Mouse (Mus musculus) yolk sac, embryonic 10.5 days (tissue): ENCODE data around the gene Ap3b1.

ENCODE experiments used
- DNase-seq: peaks from one replicate; pipeline ENCODE4 v3.0.0-alpha.2; 2017; ENCODE audit warnings: low spot score

Ap3b1 gene

DNA sequence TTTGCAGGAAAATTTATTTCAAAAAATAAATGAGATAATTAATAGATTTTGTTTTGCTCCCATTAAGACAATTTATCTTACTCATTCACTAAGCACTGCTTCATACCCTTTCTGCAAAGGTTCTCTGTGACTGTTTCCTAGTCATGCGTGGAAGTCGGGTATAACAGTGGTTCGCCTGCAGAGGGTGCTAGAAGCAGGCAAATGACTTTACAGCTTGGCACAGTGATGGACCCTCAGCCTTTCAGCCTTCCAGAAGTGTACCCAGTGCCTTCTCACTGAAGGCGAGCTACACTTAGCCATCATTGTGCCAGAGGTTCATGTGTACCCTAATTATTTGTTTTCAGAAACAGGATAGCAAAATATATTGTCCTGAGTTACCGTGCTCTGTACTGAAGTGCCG is 92.5 kb downstream of the Ap3b1 start:
- DNase-seq: no peak

DNA sequence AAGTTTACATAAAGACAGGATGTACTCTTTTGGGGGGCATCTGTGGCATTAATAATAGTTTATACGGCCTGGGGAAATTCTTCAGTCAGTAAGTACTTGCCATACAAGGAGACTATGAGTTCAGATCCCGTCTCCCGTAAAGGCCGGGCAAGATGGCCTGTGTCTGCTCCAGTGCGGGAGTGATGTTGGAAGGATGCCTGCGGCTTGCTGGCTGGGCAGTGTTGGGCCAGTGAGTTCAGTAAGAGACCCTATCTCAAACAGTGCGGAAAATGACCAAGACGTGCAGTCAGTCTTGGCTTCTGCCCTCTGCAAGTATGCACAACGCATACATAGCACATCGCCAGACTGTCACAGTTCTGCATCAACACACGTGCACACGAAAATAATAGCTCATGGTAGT is 95.4 kb downstream of the Ap3b1 start:
- DNase-seq: no peak

DNA sequence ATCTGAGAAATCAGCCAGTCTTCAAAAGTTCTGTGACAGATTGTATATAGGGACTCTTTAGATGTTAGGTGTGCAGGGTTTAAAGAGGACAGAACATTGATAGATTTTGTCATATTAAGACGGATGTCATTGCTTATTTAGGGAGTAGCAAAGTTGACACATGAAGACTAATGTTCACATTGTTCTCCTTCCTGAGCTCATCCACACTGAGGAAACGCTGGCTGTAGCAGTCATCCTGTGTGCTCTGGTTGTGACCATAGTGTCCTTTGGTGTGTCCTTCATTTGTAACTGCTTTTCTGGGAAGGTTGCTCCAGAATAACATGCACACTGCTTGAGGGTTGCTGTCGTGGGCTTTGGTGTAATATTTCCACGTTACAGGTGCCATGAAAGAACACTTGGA is 100.4 kb downstream of the Ap3b1 start:
- DNase-seq: no peak

DNA sequence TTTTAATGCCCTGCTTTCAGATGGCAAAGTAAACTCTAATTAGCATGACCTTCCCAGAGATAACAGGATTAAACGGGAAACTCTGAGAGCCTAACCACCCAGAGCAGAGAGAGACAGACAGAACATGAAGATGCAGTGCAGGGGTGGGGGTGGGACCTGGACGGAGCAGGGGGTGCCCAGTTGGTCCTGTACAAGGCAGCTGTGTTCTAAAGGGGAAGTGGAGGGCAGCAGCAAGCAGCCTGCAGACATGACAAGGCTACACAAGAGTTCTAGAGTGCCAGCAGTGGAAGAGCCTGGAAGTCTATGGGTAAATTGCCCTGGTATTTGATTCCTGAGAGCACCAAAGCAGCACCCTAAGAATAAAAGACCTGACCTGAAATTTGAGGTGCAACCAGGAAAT is 105.5 kb downstream of the Ap3b1 start:
- no peak for DNase-seq

DNA sequence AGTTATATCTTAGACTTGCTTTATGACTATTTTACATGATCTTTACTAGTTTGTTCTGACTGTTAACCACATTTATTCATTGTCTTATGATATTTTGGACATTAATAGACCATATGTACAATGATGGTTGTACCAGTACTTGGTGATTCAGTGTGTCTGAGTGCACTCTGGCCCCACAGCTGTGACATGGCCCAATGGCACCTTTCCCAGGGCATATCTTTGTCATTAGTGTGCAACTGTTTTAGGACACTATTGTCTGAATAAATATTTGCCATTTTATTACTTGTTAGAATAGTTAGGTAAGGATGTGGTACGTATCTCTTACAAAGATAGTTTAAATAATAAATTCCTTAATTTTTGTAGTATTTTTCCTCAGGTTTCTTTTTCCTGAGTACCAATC is 109.8 kb downstream of the Ap3b1 start:
- no peak for DNase-seq

DNA sequence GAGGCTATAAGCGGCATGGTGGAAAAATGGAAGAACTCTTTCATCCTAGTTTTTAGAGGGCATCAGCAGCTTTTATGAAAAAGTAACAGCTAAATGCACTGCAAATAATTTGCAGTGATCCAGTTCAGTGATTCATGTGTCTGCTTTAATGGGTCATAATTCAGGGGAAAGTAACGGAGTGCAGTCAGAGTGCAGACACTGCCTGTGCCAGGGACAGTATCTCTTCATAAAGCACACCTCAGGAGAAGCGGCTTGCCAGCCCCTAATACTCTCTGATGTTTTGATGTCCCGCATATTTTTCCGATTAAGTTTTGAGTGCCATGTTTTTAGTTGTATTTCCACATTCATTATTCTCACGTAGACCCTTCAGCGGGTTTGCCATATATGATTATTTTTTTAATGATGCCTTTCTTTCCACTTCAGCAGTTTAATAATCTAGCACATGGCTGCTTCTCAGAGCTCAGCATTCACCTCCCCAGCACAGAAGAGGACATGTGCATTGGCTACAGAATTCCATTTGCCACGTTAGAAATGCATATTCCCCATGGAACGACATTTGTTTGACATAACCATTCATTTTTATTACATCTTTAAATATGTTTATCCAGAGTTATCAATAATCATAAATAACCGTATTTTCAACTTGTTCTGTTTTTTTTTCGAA is 112.4 kb downstream of the Ap3b1 start:
- no peak for DNase-seq

DNA sequence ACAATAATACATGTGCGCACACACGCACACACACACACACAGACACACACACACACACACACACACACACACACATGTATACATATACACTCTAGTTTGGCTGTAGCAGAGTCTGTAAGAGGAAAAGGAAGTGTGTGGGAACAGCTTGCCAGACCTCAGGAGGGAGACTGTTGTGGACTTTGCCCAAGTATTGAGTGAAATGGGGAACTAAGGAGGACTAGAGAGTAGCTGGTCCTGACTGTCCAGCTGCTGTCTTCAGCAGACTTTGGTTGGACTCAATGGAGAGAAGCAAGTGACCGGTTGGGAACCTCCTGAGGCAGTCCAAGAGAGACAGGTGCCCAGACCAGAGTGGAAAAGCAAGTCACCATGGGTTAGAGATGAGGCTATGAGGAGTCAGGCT is 117.4 kb downstream of the Ap3b1 start:
- no peak for DNase-seq

DNA sequence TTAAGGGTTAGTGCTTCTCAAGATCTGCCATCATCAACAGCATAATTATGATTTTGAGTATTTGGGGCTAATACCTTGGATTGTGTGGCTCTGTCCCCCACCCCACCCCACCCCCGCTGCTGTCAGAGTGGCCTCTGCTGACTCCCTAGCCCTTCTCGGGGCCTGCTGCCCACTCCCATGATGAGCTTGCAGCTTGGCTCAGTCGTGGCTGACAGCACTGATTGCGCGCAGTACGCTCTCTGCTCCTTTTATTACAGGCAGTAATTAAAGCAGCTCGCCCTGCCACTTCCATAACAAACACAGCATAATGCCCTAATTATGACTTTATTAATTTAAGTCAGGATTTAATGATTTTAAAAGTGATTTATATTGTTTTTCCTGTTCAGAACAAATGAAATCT is 121.5 kb downstream of the Ap3b1 start:
- no peak for DNase-seq

DNA sequence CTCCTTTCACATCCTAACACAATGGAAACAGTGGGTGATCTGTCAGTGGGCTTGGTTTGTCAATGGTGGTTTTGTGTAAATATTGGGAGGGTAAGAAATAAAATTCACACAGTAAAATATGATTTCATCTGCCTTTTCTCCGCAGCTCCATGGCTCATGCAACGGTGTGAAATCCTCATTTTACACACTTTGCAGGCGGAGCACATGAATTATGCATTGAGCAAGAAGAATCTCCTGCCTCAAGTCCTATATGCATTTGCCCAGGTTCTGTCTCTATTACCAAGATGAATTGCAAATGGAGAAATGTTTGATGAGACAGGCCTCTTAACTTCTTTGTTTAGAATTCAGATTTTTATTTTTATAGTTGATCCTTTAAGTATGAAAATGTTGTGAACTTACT is 131.9 kb downstream of the Ap3b1 start:
- no peak for DNase-seq

DNA sequence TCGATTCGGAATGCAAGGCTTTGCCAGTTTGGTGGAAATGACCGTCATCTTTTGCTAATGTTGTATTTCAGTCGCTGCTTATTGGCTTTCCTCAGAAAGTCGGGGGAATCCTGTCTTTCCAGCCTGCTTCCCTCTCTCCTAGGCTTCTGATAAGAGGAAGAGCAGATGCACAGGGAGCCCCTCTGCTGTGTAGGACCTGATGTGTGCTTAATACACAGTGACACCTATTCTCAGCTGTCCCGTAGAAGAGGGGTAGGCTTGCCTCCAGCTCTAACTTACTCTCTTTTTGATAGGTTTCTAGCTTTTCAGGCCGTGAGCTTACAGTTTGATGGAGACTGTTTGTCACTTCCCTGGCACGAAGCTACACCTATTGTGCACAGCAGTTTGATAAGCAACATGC is 132.4 kb downstream of the Ap3b1 start:
- no peak for DNase-seq

DNA sequence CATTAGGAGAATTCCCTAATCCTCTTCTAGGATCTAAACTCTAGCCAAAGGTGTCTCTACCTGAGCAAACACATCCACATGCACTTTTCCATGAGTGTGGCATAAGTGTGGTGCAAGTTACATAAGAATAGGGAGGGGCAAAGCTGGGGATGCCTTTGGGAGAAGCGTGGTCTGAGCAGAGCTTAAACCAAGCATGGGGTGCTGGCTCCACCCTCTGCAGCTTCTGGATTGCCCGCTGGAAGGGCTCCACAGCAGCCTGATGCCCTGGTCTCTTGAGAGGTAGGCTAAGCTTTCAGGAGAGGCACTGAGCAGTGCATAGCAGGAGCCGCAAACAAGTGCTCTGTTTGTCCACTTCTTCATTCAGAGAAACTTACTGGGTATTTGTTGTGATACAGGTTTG is 138.8 kb downstream of the Ap3b1 start:
- no peak for DNase-seq

DNA sequence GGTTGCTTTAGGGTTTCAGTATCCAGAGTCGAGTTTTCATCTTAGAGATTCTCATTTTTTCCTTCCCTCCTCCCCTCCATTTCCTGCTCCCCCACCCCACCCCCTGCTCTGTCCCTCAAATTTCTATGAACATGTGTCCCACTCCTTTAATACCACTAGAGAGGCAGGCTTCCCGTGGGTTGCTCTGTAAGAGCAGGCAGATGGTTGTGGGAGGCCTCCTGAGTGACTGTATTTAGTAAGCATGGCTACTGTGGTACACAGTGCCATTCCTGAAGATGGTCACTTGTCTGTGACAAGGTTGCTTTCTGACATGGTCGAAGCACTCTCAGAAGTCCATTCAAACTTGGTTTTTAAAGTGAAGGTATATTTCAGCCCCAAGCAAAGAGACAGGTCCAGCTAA is 147.7 kb downstream of the Ap3b1 start:
- no peak for DNase-seq

DNA sequence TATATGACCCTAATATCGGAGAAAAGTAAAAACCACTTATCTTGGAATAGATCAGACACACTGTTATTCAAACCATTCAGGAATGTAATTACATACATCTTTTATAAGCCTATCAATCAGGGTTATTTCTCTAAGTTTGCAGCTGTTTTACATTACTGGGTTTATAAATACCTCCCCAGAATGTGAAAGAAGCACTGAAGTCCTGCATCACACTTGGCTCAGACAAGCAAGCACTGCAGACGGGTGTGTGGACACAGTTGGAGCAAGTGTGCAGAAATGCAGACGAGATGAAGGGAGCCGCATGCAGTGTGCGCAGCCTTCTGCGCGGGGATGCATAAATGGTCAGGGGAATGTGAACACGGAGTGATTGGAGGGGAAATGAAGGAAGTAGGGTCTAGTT is 149.6 kb downstream of the Ap3b1 start:
- no peak for DNase-seq

DNA sequence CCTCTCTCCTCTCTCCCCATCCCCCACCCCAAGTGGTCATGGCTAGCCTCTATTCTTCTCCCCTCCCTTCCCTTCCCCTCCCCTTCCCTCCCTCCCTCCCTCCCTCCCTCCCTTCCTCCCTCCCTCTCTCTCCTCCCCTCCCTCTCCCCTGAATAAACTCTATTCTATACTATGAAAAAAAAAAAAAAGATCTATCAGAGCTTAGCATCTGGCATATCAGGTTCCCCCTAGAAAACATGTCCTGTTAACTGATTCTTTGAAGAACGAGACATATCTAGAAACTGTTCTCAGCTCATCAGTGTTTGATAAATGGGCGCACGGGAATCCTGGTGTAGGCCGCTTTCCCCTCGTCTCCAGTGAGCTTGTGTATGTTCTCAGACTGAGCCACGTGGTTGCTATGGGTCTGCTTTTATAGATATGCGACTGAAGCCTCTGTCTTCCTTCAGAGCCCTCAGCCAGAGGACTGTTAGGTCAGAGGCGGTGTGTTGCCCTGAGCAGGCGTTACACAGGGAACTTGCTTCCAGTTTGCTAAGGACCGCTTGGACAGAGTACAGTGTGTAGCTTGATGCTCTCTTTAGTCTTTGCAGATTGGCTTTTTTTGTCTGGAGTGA is 154.5 kb downstream of the Ap3b1 start:
- peak; percentile 33 for DNase-seq

DNA sequence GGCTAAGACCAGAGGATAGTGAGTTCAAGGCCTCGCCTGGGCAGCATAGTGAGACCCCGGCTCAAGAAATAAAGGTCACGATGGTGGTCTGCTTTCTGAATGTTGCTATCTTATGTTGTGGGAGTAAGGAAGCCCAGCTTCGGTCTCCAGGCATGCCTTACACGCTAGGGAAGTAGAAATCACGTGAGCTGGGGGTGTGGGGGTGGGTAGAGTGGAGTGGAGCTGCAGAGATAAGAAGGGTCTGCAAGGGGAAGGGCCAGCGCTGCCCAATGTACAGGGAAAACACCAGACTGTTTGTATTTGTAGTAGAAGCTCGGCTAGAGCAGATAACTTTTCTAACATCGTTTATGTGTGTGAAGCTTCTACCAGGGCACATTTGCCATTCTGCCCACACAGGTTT is 155.1 kb downstream of the Ap3b1 start:
- DNase-seq: peak; percentile 31

DNA sequence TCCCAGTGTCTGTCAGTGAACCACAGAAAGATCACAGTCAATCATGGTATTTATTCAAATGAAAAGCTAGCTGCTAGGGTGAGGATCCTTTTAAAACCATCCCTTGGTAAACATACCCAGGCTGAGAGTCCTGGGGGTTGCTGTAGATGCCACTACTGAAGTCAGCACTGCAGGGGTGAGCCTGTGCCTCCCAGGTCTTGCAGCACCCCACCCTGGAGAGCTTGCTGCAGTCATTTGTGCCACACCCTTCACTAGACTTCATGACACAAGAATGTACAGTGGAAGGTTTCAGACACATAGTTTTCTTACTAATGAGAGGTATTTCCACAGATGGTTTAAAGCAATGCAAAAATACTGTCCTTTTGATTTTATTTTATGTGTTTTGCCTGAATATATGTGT is 156.2 kb downstream of the Ap3b1 start:
- DNase-seq: no peak

DNA sequence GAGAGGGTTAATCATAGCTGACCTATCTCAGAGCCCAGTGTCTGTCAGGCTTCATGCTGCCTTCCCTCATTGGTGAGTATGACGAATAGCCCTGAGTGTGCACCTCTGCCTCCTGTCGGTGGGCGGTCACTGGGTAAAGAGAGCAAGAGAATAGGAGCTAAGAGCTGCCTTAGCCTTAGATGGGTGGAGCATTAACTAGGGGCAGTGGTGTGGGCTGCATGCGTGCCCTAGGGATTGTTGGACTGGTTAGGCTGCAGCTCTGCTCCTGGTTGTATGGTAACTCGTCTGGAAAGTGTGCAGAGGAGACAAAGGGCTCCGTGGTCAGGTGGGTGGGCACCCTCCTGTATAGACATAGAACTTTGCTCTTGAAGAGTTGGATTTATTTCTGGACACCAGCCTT is 157.8 kb downstream of the Ap3b1 start:
- no peak for DNase-seq

DNA sequence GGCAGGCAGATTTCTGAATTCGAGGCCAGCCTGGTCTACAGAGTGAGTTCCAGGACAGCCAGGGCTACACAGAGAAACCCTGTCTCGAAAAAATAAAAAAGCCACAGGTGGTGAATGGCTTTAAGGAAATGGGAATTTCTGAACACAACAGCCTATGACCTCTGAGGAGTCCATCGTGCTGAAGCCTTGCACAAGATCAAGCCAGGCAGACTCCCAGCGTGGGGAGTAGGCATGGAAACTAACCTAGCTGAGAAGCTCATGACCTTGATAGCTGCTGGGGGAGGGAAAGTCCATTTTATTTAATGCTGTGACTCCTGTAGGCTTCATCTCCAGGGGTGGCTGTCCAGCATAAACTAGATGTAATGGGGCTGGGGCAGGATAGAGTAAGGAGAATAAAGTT is 159.4 kb downstream of the Ap3b1 start:
- no peak for DNase-seq

DNA sequence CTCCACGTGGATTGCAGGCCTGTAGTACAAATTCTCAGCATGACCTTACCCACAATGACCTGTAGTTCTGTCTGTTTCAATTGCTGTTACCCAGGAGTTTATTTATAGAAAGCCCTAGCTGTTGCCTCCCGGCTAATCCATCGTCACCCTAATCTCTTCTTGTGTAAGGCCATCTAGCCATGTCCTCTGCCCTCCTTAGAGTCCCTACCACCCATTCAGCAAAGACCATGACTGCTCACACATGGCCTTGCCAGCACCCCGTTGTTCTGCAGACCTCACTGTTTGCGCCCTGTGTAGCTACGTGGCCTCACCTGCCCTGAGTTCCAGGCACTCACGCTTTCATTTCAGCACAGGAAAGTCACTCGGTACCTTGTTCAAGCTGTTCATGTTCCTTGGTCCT is 160.5 kb downstream of the Ap3b1 start:
- no peak for DNase-seq

DNA sequence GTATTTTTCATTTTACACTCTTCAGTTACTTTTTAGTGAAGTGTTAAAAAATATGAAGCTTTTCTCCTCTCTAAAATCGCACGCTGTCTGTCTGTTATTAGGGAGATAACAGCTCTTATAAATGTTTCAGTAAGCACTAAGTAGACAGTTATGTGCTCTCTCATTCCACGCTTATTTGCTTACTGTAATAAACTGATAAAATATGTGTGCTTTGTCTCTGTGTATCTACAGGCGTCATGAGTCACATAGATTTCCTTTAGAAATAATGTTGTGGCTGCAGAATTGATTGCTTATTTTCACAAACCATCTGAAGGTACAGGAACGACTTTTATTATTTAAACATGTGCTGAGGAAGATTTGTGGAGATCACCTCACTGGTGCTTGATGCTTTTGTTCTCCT is 164.5 kb downstream of the Ap3b1 start:
- no peak for DNase-seq

DNA sequence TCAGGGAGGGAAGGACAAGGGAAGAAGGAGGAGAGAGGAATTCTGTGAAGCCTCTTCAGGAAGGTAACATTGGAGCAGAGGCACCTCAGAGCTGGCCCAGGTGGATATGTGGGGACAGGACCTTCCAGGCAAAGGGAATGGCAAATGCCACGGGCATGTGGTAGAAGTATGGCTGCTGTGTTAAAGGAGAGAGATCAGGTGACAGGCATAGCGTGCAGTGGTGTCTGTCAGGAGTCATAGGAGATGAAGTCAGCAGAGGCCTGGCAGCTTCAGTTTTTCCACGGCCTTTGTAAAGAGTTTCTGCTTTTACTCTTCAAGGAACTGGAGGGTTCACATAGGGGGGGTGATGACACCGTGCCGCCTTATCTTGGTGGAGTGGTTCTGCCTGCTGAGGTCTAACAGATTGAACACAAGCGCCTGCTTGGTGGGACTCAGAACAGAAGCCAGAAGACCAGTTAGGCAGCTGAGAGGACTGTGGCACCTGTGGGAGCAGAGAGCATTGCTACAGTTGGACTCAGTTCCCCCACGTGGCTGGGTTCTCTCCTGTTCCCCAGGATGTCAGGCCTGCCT is 166.0 kb downstream of the Ap3b1 start:
- DNase-seq: no peak

DNA sequence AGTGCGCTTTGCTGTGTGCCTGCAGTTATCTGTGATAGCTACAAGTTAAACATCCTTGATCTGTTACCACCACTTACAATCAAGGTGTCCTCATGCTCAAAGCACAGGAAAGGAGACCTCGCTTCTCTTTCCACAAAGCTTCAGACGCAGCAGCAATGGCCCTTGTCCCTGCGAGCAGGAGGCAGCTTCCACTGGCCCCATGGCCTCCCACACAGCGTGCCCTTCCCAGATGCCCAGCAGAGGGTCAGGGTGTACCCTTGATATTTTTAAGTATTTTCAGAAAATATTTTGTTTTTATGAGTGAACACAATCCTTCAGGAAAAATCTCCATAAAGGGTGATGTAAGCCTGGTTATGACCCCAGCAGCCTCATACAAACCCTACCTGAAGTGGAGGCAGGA is 170.4 kb downstream of the Ap3b1 start:
- no peak for DNase-seq

DNA sequence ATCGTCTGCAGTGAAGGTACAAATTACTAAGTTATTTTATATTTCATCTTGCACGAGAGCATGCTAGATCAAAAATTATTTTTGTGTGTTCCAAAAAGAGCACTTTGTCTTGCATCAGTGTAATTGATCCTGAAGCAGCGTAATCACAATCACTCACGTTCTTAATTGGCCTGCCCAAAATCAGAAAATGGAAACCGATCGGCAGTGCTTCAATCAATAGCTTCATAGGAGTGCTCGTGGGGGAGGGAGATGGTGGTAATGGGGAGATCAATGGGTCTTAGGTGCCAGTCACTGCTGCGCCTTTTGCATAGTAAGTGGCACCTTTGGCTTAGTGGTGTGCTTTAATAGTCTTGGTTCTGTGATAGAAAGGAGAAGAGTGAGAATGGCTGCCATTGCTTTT is 174.8 kb downstream of the Ap3b1 start:
- no peak for DNase-seq

DNA sequence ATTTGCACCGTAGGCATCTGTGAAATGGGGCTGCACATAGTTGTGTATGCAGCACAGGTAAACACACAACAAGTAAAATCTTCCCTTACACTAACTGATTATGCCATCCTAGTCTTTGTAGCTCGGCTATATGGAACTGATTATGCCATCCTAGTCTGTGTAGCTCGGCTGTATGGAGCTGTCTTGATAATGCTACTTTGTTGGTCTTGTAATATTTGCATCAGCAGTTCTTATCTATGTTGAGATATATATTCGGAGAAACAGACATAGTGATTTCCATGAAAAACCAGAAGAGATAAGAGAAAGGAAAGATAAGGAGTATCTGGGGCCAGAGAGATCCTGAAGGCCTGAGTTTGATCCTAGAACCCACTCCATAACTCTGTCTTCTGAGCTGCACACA is 178.6 kb downstream of the Ap3b1 start:
- DNase-seq: no peak
